Mouse (Mus musculus) cerebellum, adult 2 months (tissue): ENCODE data around the gene Cox10.

Experiments
- CTCF ChIP-seq: fragments of 200-500 bp; IDR thresholded peaks from 2 replicates; pipeline ENCODE4 v1.5.1; 2011; ENCODE audit warnings: low read depth, mild to moderate bottlenecking, control low read depth, low read length, moderate library complexity, borderline replicate concordance; ENCODE audit not compliant: insufficient read depth
- POLR2A ChIP-seq: fragments of 200-500 bp; IDR thresholded peaks from 2 replicates; pipeline ENCODE4 v1.6.1; 2011; ENCODE audit warnings: low read length, control low read depth, borderline replicate concordance; ENCODE audit not compliant: insufficient read depth

- TF ChIP-seq POLR2A (no peak), CTCF (no peak)
Measured at GRCm38 (mm10) chr11:63970818-63971217, 108.5 kb downstream of the Cox10 start.
